In genomic region chr12:80924205-80924604, GRCm38 (mm10) we compare ENCODE assay signal across 12 mouse cellular contexts. TPM values are rescaled to one million over a fixed set of nuclear protein-coding genes. Genes with fewer than 3 reads are reported as not detected.
A peak's percentile ranks its signal among the peaks of the same experiment; 100 is the strongest.
DNase-seq lines count a peak whose midpoint lies in the region; ATAC-seq and TF ChIP-seq lines count a peak whose summit lies in the region.
"Had no signal": no experiment of that assay in that cellular context is flagged by ENCODE, and none has a peak within 500 bp of the region (broad histone marks: within the 10 kb centered on the region; RNA-seq: fewer than 3 reads in every experiment).

No protein-coding gene starts in this region.

- 74% methylated on average over 3 of the region's 3 CpGs for WGBS in embryonic facial prominence, embryonic 11.5 days
- WGBS in embryonic facial prominence, embryonic 10.5 days: 72% methylated on average over 3 of the region's 3 CpGs
- 48% methylated on average over 3 of the region's 3 CpGs for WGBS in liver, postnatal 0 days (ENCODE audit: insufficient replicate concordance)
- 78% methylated on average over 3 of the region's 3 CpGs for WGBS in neural tube, embryonic 15.5 days

- TF ChIP-seq EP300 in liver, postnatal 0 days (IDR thresholded peaks at IDR 0.05; ENCODE audit: low read depth): no peak

- H3K36me3 ChIP-seq in embryonic facial prominence, embryonic 11.5 days (replicated peaks; ENCODE audit: control insufficient read depth, insufficient read depth, low read depth, low read length): no peaks in the 10 kb centered on the region
- no peaks in the 10 kb centered on the region for H3K36me3 ChIP-seq in embryonic facial prominence, embryonic 10.5 days (replicated peaks)
- no peaks in the 10 kb centered on the region for H3K36me3 ChIP-seq in liver, postnatal 0 days (replicated peaks; ENCODE audit: insufficient read depth, low read length)
- no peaks in the 10 kb centered on the region for H3K36me3 ChIP-seq in testis, adult 2 months (ENCODE audit: control insufficient read depth, insufficient read depth, low read length)
- H3K36me3 ChIP-seq in neural tube, embryonic 15.5 days: no peaks in the 10 kb centered on the region
- H3K36me3 ChIP-seq: hindbrain, embryonic 15.5 days had no signal

- no peak for ATAC-seq in embryonic facial prominence, embryonic 11.5 days (replicated peaks; ENCODE audit: insufficient number of reproducible peaks, low FRiP score, low TSS enrichment, low read depth)
- ATAC-seq in liver, postnatal 0 days: peak; percentile 20
- no peak for ATAC-seq in neural tube, embryonic 15.5 days (ENCODE audit: low FRiP score)

- H3K9me3 ChIP-seq in embryonic facial prominence, embryonic 11.5 days (replicated peaks; ENCODE audit: control insufficient read depth, low read length): no peaks in the 10 kb centered on the region
- H3K9me3 ChIP-seq in embryonic facial prominence, embryonic 10.5 days: no peaks in the 10 kb centered on the region
- no peaks in the 10 kb centered on the region for H3K9me3 ChIP-seq in liver, postnatal 0 days (ENCODE audit: low read length)
- H3K9me3 ChIP-seq in neural tube, embryonic 15.5 days (replicated peaks): no peaks in the 10 kb centered on the region
- H3K9me3 ChIP-seq: hindbrain, embryonic 15.5 days; megakaryocyte, embryonic 14.5 days had no signal

- no peak overlapping the region for H3K27ac ChIP-seq in embryonic facial prominence, embryonic 11.5 days (replicated peaks; ENCODE audit: low read depth, low read length)
- no peak overlapping the region for H3K27ac ChIP-seq in embryonic facial prominence, embryonic 10.5 days (replicated peaks)
- 0 out of 2 replicates have a peak overlapping the region, but pooled peaks have one; percentile 1 for H3K27ac ChIP-seq in liver, postnatal 0 days (ENCODE audit: low read depth)
- H3K27ac ChIP-seq in testis, adult 2 months (ENCODE audit: control insufficient read depth, insufficient read depth, low read depth, low read length): no peak overlapping the region
- no peak overlapping the region for H3K27ac ChIP-seq in neural tube, embryonic 15.5 days (replicated peaks)
- H3K27ac ChIP-seq: hindbrain, embryonic 15.5 days had no signal

- no peak for TF ChIP-seq CTCF in liver, postnatal 0 days (IDR thresholded peaks at IDR 0.05; ENCODE audit: low read depth)
- TF ChIP-seq CTCF in testis, adult 2 months (IDR thresholded peaks at IDR 0.05; ENCODE audit: control insufficient read depth, insufficient read depth, insufficient replicate concordance, low read depth, low read length): no peak

- no peaks in the 10 kb centered on the region for H3K27me3 ChIP-seq in embryonic facial prominence, embryonic 11.5 days (ENCODE audit: control insufficient read depth, insufficient read depth, low read length)
- peaks cover 14% of the 10 kb centered on the region for H3K27me3 ChIP-seq in embryonic facial prominence, embryonic 10.5 days (replicated peaks; ENCODE audit: low read depth, poor library complexity, severe bottlenecking)
- H3K27me3 ChIP-seq in liver, postnatal 0 days (ENCODE audit: insufficient read depth, low read length): no peaks in the 10 kb centered on the region
- H3K27me3 ChIP-seq in testis, adult 2 months (ENCODE audit: control insufficient read depth, insufficient read depth, low read length): peaks cover 5% of the 10 kb centered on the region
- H3K27me3 ChIP-seq in neural tube, embryonic 15.5 days (replicated peaks): no peaks in the 10 kb centered on the region
- H3K27me3 ChIP-seq: hindbrain, embryonic 15.5 days had no signal

- H3K4me1 ChIP-seq in embryonic facial prominence, embryonic 11.5 days (ENCODE audit: control insufficient read depth, insufficient read depth, low read length): no peaks in the 10 kb centered on the region
- H3K4me1 ChIP-seq in embryonic facial prominence, embryonic 10.5 days: peaks cover 9% of the 10 kb centered on the region
- peaks cover 15% of the 10 kb centered on the region for H3K4me1 ChIP-seq in liver, postnatal 0 days (ENCODE audit: insufficient read depth)
- peaks cover 12% of the 10 kb centered on the region for H3K4me1 ChIP-seq in testis, adult 2 months (ENCODE audit: control insufficient read depth, insufficient read depth, low read length)
- 0 out of 2 replicates have a peak, but pooled peaks cover 3% of the 10 kb centered on the region for H3K4me1 ChIP-seq in neural tube, embryonic 15.5 days
- H3K4me1 ChIP-seq: hindbrain, embryonic 15.5 days had no signal

- peak; percentile 26 for DNase-seq in embryonic facial prominence, embryonic 11.5 days (ENCODE audit: low spot score)
- no peak for DNase-seq in embryonic facial prominence, embryonic 10.5 days (ENCODE audit: low spot score)
- DNase-seq in liver, postnatal 0 days: peak; percentile 31
- no peak for DNase-seq in liver
- peak; percentile 53 to 62 for DNase-seq in kidney, postnatal 4 days
- no peak for DNase-seq in T-cell, adult 2 months (ENCODE audit: low spot score)

- no peak overlapping the region for H3K9ac ChIP-seq in embryonic facial prominence, embryonic 11.5 days (replicated peaks; ENCODE audit: low read length)
- no peak overlapping the region for H3K9ac ChIP-seq in liver, postnatal 0 days (replicated peaks)
- H3K9ac ChIP-seq in neural tube, embryonic 15.5 days (replicated peaks): no peak overlapping the region
- H3K9ac ChIP-seq: hindbrain, embryonic 15.5 days had no signal

- H3K4me3 ChIP-seq in embryonic facial prominence, embryonic 11.5 days (ENCODE audit: low read depth, low read length): no peak overlapping the region
- no peak overlapping the region for H3K4me3 ChIP-seq in embryonic facial prominence, embryonic 10.5 days
- H3K4me3 ChIP-seq in liver, postnatal 0 days (ENCODE audit: low read depth, low read length): no peak overlapping the region
- H3K4me3 ChIP-seq in testis, adult 2 months (ENCODE audit: control insufficient read depth, low read depth, low read length): peak overlapping the region; percentile 70
- no peak overlapping the region for H3K4me3 ChIP-seq in neural tube, embryonic 15.5 days (replicated peaks)
- H3K4me3 ChIP-seq: hindbrain, embryonic 15.5 days; megakaryocyte, embryonic 14.5 days had no signal

- TF ChIP-seq POLR2A in testis, adult 2 months (IDR thresholded peaks at IDR 0.05; ENCODE audit: control insufficient read depth, low read depth, low read length): no peak; the same call in 1 of the 2 replicates

- no peak overlapping the region for H3K4me2 ChIP-seq in embryonic facial prominence, embryonic 11.5 days (ENCODE audit: low read depth, low read length)
- H3K4me2 ChIP-seq in liver, postnatal 0 days (ENCODE audit: low read depth, low read length): no peak overlapping the region
- no peak overlapping the region for H3K4me2 ChIP-seq in neural tube, embryonic 15.5 days
- H3K4me2 ChIP-seq: hindbrain, embryonic 15.5 days had no signal

RNA-seq across cellular contexts. Expression of gene Srsf5, which starts 21.1 kb away (rescaled TPM):
- polyA plus RNA-seq in embryonic facial prominence, embryonic 11.5 days (2014; fragmentation: Nextera tagmentation; extraction: Ambion mirVana): 456 and 458 TPM in 2 replicates
- polyA plus RNA-seq in embryonic facial prominence, embryonic 10.5 days (2016; fragmentation: Nextera tagmentation; extraction: Ambion mirVana): 477 and 521 TPM in 2 replicates
- polyA plus RNA-seq in liver, postnatal 0 days (2015; fragmentation: Nextera tagmentation; extraction: Ambion mirVana): 249 and 270 TPM in 2 replicates
- polyA plus RNA-seq in testis, adult 2 months (2012; rRNA removed): 223 and 264 TPM in 2 replicates
- 379 and 417 TPM in 2 replicates for polyA plus RNA-seq in neural tube, embryonic 15.5 days (2015; fragmentation: Nextera tagmentation; extraction: Ambion mirVana)

RNA-seq across cellular contexts. Expression of gene Slc10a1, which starts 44.3 kb away (rescaled TPM):
- polyA plus RNA-seq in embryonic facial prominence, embryonic 11.5 days (2014; fragmentation: Nextera tagmentation; extraction: Ambion mirVana): 0.20 TPM in 1 of 2 replicates, not detected in the other
- 0.64 and 0.82 TPM in 2 replicates for polyA plus RNA-seq in embryonic facial prominence, embryonic 10.5 days (2016; fragmentation: Nextera tagmentation; extraction: Ambion mirVana)
- 500 and 502 TPM in 2 replicates for polyA plus RNA-seq in liver, postnatal 0 days (2015; fragmentation: Nextera tagmentation; extraction: Ambion mirVana)
- polyA plus RNA-seq in testis, adult 2 months (2012; rRNA removed): 0.10 TPM in 2 replicates
- 0.63 and 0.67 TPM in 2 replicates for polyA plus RNA-seq in neural tube, embryonic 15.5 days (2015; fragmentation: Nextera tagmentation; extraction: Ambion mirVana)
- polyA plus RNA-seq: frontal cortex, adult 2 months; spleen, adult 2 months had no signal

Comparison
In these comparisons a context has a peak if more than half of its experiments do, and no peak if none do; other contexts are left out.
1. DNase-seq: peak in embryonic facial prominence, embryonic 11.5 days (single experiment), liver, postnatal 0 days (single experiment) and kidney, postnatal 4 days (2 of 2); none in embryonic facial prominence, embryonic 10.5 days (single experiment), liver (single experiment) and T-cell, adult 2 months (single experiment).
2. RNA of gene Slc10a1, which starts 44.3 kb away (polyA plus RNA-seq): 500 to 502 TPM in liver, postnatal 0 days; 0.64 to 0.82 TPM in embryonic facial prominence, embryonic 10.5 days, 0.63 to 0.67 TPM in neural tube, embryonic 15.5 days, 0.20 TPM in embryonic facial prominence, embryonic 11.5 days and 0.10 TPM in testis, adult 2 months; every median in the first group is over 100 times any median in the second.